Mouse (Mus musculus) retina, adult 2 months (tissue): ENCODE data around the gene Crygf.
"Not testable (repeated sequence)": the region's sequence is repeated elsewhere in the genome, so short reads cannot be mapped to it uniquely, and the experiment has no call there.

ENCODE experiments used
- DNase-seq: peaks from one replicate; pipeline ENCODE4 v3.0.0-alpha.2; 2012; ENCODE audit warnings: low read depth, low spot score

Gene Crygf

DNA sequence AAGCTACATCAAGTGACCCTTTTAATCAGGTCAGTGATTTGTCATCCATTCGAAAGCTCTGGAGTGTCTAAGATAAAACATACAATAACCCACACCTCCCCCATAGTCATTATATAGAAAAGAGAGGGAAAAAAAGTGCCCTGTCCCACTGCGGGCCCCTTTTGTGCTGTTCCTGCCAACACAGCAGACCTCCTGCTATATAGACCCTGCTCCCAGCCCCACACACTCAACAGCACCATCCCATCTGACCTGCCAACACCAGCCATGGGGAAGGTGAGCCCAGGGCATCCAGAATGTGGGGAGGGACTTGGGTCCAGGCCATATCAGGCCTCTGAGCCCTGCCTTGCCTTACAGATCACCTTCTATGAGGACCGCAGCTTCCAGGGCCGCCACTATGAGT lies at the start of gene Crygf:
TSS of gene Crygf (plus strand) at position 227 of the 400 bp plus-strand sequence.
- DNase-seq, result no peak

DNA sequence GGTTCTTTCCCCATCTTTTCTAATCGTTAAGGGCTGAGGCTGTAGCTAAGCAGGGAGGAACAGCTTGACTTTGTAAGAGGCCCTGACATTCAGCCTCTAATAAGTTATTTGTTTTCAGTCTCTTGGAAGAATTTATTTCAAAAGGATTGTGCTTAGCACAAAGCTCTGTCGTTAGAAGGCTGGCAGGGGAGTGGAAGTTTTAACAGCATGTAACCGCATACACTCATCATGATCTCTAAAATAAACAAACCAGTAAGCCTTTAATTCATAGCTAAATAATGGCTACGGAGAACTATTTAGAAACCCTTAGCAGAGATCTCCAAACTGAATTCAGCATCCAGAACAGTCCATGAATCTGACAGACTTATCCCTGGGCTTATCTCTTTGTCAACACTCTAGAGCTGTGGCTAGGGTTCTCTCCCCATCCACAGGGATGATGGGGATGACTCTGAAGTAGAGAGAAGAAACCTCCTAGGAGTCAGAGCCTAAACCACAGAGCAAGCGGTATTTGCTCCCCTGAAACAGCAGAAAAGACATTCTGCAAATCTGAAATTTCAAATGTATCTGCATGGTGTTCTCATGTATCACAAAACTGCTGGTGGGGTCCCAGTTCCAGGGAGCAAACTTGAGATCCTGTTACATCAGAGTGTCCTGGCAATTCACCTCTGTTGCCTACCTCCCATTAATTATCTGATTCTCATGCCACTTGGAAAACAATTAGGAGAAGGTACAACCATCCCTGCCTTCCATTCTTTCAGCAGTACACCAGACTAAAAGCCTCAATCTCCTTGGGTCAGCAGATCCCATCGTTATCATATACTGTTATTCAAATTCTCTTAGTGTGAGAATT lies 734 bp upstream of the Crygf start:
- no peak for DNase-seq

DNA sequence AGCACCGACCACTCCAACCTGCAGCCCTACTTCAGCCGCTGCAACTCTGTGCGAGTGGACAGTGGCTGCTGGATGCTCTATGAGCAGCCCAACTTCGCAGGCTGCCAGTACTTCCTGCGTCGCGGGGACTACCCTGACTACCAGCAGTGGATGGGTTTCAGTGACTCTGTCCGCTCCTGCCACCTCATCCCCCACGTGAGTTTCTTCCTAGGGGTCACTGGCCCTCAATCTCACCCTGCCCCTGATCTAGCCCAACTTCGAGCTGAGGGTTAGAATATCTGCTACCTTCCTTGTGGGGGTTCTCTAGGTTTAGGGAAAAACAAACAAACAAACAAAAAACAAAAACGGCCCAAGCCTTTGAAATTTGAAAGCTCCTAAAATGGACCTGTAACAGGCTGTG lies 376 bp downstream of the Crygf start:
- not testable (repeated sequence) for DNase-seq

DNA sequence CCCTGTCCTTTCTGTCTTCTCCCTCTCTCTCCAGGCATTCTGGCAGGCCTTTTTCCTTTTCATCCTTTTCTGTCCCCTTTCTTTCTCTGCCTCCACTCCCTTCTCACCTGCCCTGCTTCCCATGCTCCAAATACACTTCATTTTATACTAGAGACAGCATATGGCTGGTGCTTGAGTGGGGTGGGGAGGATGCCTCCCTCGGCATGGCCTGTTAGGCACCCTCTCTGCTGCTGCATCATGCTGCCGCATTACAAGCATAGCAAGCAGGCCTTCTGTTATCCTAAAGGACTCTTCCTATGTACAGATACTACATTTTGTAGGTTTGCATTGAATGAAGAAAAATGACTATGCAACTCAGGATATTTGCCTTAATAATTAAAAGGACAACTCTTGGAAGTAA lies 3.7 kb downstream of the Crygf start:
- no peak for DNase-seq

DNA sequence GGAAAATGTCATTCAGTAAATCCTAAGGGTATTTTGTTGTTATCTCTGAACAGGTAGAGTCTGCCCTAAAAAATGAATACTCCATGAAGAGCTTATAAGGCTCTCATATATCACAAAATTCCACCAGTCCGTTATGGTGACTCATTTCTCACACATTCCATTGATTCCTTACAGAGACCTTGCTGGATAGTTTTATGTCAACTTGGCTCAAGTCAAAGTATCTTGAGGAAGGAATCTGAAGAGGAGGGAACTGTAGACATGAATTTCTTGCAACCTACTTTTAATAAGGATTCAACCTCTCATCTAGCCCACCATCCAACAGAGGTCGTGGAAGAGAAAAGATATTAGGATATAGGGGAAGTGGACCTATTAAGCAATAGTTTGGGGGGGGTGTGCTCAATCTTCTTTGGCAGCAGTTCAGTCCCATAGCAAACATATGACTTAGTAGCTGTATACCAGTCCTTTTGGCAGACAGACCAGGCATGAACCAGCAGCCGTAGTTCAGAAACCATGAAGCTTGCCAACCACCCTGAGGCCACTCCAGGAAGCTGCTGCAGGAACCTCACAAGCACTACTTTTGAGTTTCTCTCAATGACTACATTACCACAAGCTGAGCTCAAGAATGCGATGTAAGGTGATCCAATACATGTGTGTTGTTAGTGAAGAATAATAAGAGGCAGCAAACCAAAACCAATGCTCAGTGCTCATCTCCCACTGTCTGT lies 5.9 kb downstream of the Crygf start:
- DNase-seq, result no peak
